Mouse (Mus musculus) spleen, adult 2 months (tissue): Measurements from ENCODE around the gene Mrpl20.

Experiments used
- CTCF ChIP-seq: fragments of 200-500 bp; IDR thresholded peaks from 2 replicates; pipeline ENCODE4 v1.5.1; 2011; ENCODE audit warnings: mild to moderate bottlenecking, inconsistent platforms; ENCODE audit not compliant: insufficient read depth, insufficient read length, insufficient replicate concordance; ENCODE audit errors: extremely low read depth
- POLR2A ChIP-seq: fragments of 200-500 bp; IDR thresholded peaks from 2 replicates; pipeline ENCODE4 v1.6.1; 2011; ENCODE audit warnings: low read depth, low read length, inconsistent platforms

- TF ChIP-seq CTCF, result peak; percentile 5; the same call in 1 of the 2 replicates
- no peak for TF ChIP-seq POLR2A
Observed at GRCm38 (mm10) chr4:155841003-155841454, 38.4 kb downstream of the Mrpl20 start.
